Mouse (Mus musculus) MEL (cell line): ENCODE data around the gene Uri1. TPM values are rescaled to one million over a fixed set of nuclear protein-coding genes. Genes with fewer than 3 reads are reported as not detected.

Source experiments
- DNase-seq: peaks from one replicate; pipeline ENCODE4 v3.0.0; 2011; ENCODE audit warnings: low read depth, low spot score
- H3K27ac ChIP-seq: 2 replicates; pipeline ENCODE4 v1.5.1; 2012; ENCODE audit warnings: low read depth, mild to moderate bottlenecking, control low read depth, low read length, moderate library complexity; ENCODE audit not compliant: control insufficient read depth
- H3K27me3 ChIP-seq, 2 experiments: fragments of 150-350 bp in 1 of 2; sonication (generic) in 1 of 2; 2 replicates each; pipeline ENCODE4 v1.6.1; 2012; ENCODE audit warnings: low read length in 2 of 2, mild to moderate bottlenecking in 2 of 2, improper control_type of control experiment in 1 of 2, moderate library complexity in 1 of 2; ENCODE audit not compliant: insufficient read depth in 2 of 2, control insufficient read depth in 1 of 2
- H3K36me3 ChIP-seq, 2 experiments: 2 replicates each; pipeline ENCODE4 v1.6.1; 2012 to 2014; ENCODE audit warnings: low read length in 2 of 2, improper control_type of control experiment in 1 of 2, inconsistent platforms in 1 of 2, mild to moderate bottlenecking in 1 of 2; ENCODE audit not compliant: insufficient read depth in 2 of 2, control insufficient read depth in 1 of 2
- H3K4me1 ChIP-seq, 2 experiments: fragments of 150-350 bp in 1 of 2; sonication (generic) in 1 of 2; 2 replicates each; pipeline ENCODE4 v1.6.1; 2012; ENCODE audit warnings: low read length in 2 of 2, improper control_type of control experiment in 1 of 2, mild to moderate bottlenecking in 1 of 2; ENCODE audit not compliant: insufficient read depth in 2 of 2, control insufficient read depth in 1 of 2
- H3K4me3 ChIP-seq, 2 experiments: fragments of 150-350 bp in 1 of 2; sonication (generic) in 1 of 2; 2 replicates each; pipeline ENCODE4 v1.5.1; 2012; ENCODE audit warnings: low read depth in 2 of 2, low read length in 2 of 2, mild to moderate bottlenecking in 2 of 2, moderate library complexity in 2 of 2, control low read depth in 1 of 2, improper control_type of control experiment in 1 of 2; ENCODE audit not compliant: control insufficient read depth in 1 of 2, insufficient read depth in 1 of 2
- H3K79me2 ChIP-seq: 2 replicates; pipeline ENCODE4 v1.6.1; 2012; ENCODE audit warnings: mild to moderate bottlenecking, low read length, moderate library complexity; ENCODE audit not compliant: control insufficient read depth, poor library complexity, insufficient read depth
- H3K9ac ChIP-seq: 2 replicates; pipeline ENCODE4 v1.6.1; 2012; ENCODE audit warnings: low read depth, mild to moderate bottlenecking, control low read depth, low read length, moderate library complexity; ENCODE audit not compliant: control insufficient read depth, poor library complexity, severe bottlenecking
- H3K9me3 ChIP-seq: fragments of 150-350 bp; sonication (generic); replicated peaks from 2 replicates; pipeline ENCODE4 v1.6.1; 2012; ENCODE audit warnings: mild to moderate bottlenecking, low read length, improper control_type of control experiment, moderate library complexity; ENCODE audit not compliant: insufficient read depth
- BHLHE40 ChIP-seq: IDR thresholded peaks from 2 replicates; pipeline ENCODE4 v1.6.1; 2012; ENCODE audit warnings: low read depth, mild to moderate bottlenecking, inconsistent platforms, low read length, improper control_type of control experiment, borderline replicate concordance
- CTCF ChIP-seq, 3 experiments: IDR thresholded peaks in 2 of 3; conservative IDR thresholded peaks in 1 of 3; 2 replicates each; pipeline ENCODE4 v1.5.1; 2011 to 2012; ENCODE audit warnings: low read length in 3 of 3, low read depth in 2 of 3, mild to moderate bottlenecking in 2 of 3, improper control_type of control experiment in 1 of 3, inconsistent platforms in 1 of 3, mixed read lengths in 1 of 3, moderate library complexity in 1 of 3; ENCODE audit not compliant: control insufficient read depth in 1 of 3, insufficient read depth in 1 of 3, poor library complexity in 1 of 3, severe bottlenecking in 1 of 3
- EP300 ChIP-seq, 2 experiments: IDR thresholded peaks; 2 replicates each; pipeline ENCODE4 v1.6.1; 2011; ENCODE audit warnings: improper control_type of control experiment in 2 of 2, low read length in 2 of 2, low read depth in 1 of 2, mild to moderate bottlenecking in 1 of 2
- ETS1 ChIP-seq: IDR thresholded peaks from 2 replicates; pipeline ENCODE4 v1.6.1; 2012; ENCODE audit warnings: low read depth, mild to moderate bottlenecking, inconsistent platforms, low read length, improper control_type of control experiment, moderate library complexity
- GATA1 ChIP-seq: IDR thresholded peaks from 2 replicates; pipeline ENCODE4 v1.6.1; 2011; ENCODE audit warnings: low read depth, low read length, improper control_type of control experiment
- KAT2A ChIP-seq: conservative IDR thresholded peaks from 2 replicates; pipeline ENCODE4 v1.6.1; 2012; ENCODE audit warnings: low read depth, low read length, improper control_type of control experiment, inconsistent platforms
- MAZ ChIP-seq: IDR thresholded peaks from 2 replicates; pipeline ENCODE4 v1.6.1; 2012; ENCODE audit warnings: low read depth, mild to moderate bottlenecking, inconsistent platforms, low read length, improper control_type of control experiment
- NELFE ChIP-seq: IDR thresholded peaks from 2 replicates; pipeline ENCODE4 v1.6.1; 2011; ENCODE audit warnings: low read depth, low read length, improper control_type of control experiment
- POLR2AphosphoS2 ChIP-seq: IDR thresholded peaks from 2 replicates; pipeline ENCODE4 v1.6.1; 2011; ENCODE audit warnings: low read length, improper control_type of control experiment
- RCOR1 ChIP-seq: IDR thresholded peaks from 2 replicates; pipeline ENCODE4 v1.6.1; 2012; ENCODE audit warnings: low read depth, mild to moderate bottlenecking, inconsistent platforms, low read length, improper control_type of control experiment
- SIN3A ChIP-seq: IDR thresholded peaks from 2 replicates; pipeline ENCODE4 v1.6.1; 2012; ENCODE audit warnings: low read length, improper control_type of control experiment, inconsistent platforms
- TAL1 ChIP-seq: IDR thresholded peaks from 2 replicates; pipeline ENCODE4 v1.6.1; 2012; ENCODE audit warnings: mild to moderate bottlenecking, inconsistent platforms, low read length, moderate library complexity, mixed read lengths
- TCF12 ChIP-seq: IDR thresholded peaks from 2 replicates; pipeline ENCODE4 v1.6.1; 2014; ENCODE audit warnings: low read depth, mild to moderate bottlenecking, inconsistent platforms, low read length, improper control_type of control experiment, moderate library complexity
- USF2 ChIP-seq, 2 experiments: IDR thresholded peaks; 2 replicates each; pipeline ENCODE4 v1.6.1; 2011 to 2012; ENCODE audit warnings: improper control_type of control experiment in 2 of 2, low read length in 2 of 2, borderline replicate concordance in 1 of 2, inconsistent platforms in 1 of 2, low read depth in 1 of 2, mild to moderate bottlenecking in 1 of 2; ENCODE audit not compliant: insufficient read depth in 1 of 2
- ZC3H11A ChIP-seq: IDR thresholded peaks from 2 replicates; pipeline ENCODE4 v1.6.1; 2012; ENCODE audit warnings: low read depth, mild to moderate bottlenecking, inconsistent platforms, low read length, improper control_type of control experiment
- polyA plus RNA-seq, 2 experiments: library from polyadenylated mRNA; stranded (reverse) in 1 of 2; unstranded in 1 of 2; fragments of >175 nt in 1 of 2; fragments of >200 nt in 1 of 2; gene quantifications; 2 replicates each; pipeline versions ENCODE4 v1.2.1 to v1.2.4; 2012; ENCODE audit warnings: low replicate concordance in 2 of 2, low read depth in 1 of 2; ENCODE audit not compliant: insufficient read length in 2 of 2, insufficient read depth in 1 of 2, missing spikeins in 1 of 2
- total RNA-seq: library from RNA; depleted of rRNA; stranded (reverse); fragments of 300-350 nt; gene quantifications from 2 replicates; pipeline ENCODE4 v1.2.3, GENCODE M21; 2012

Uri1 gene
- total and polyA plus RNA-seq, 3 experiments = 29.2 to 36.0 TPM; not detected in 1

DNA sequence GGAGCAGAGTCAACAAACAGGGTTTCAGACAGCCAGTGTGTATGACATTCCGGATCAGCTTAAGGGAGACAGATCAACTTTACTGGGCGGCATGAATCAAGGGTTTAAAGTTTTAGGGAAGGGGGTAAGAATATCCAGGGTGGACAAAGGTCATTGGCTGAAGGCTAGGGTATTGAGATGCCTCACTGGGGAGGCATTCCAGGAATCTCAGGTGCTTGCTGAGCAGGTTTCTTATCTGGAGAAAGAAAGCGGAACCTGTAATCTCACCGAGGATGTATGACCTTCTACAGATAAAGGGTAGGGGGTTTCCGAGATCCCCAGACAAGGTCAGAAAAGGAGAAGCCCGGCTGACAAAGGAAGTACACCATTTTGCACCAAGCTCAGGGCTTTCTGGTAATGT is 7.3 kb upstream of the Uri1 start:
- Histone ChIP-seq H3K9me3 (no peaks in the 10 kb centered on the region), H3K4me1 (peaks cover 12 to 24% of the 10 kb centered on the region in 2 experiments), H3K27ac (peak overlapping the region; percentile 58), H3K9ac (no peak overlapping the region), H3K4me3 (peak overlapping the region in 1 of 2 experiments; percentile 15; a peak in 1 of 4 replicates), H3K36me3 (peaks cover 0 to 19% of the 10 kb centered on the region in 2 experiments; a peak in 2 of 4 replicates), H3K79me2 (no peaks in the 10 kb centered on the region), H3K27me3 (no peaks in the 10 kb centered on the region)
- TF ChIP-seq KAT2A (no peak), POLR2AphosphoS2 (no peak), ZC3H11A (no peak), EP300 (IDR thresholded peaks at IDR 0.05; ENCODE audit: low read depth in 1 of 2, low read length in 2 of 2) (peak; percentile 70 to 78), TCF12 (peak; percentile 79), ETS1 (peak; percentile 51; the same call in 1 of the 2 replicates), NELFE (no peak), GATA1 (peak; percentile 84), RCOR1 (peak; percentile 76), BHLHE40 (no peak), MAZ (no peak)
- peak; percentile 39 for DNase-seq

DNA sequence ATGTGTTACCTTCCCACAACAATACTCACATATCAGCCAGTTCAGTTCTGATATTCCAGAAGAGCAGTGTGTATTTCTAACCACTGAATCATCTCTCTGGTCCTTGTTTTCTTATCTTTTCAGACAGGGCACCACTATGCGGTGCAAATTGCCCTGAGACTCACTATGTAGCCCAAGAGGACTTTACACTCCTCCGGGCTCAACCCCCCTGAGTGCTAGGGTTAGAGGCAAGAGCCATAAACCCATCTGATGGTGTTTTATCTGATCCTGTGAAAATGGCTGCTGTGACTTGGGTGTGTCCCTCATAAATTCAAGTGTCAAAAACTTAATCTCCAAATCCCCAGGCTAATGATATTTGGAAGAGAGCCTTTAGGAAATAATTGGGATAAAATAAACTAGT is 6.6 kb upstream of the Uri1 start:
- H3K27ac ChIP-seq = peak overlapping the region; percentile 58
- peak; percentile 61 for DNase-seq
- peaks cover 12 to 24% of the 10 kb centered on the region in 2 experiments for H3K4me1 ChIP-seq
- peaks cover 0 to 19% of the 10 kb centered on the region in 2 experiments; a peak in 2 of 4 replicates for H3K36me3 ChIP-seq
- H3K27me3 ChIP-seq = no peaks in the 10 kb centered on the region
- no peak overlapping the region for H3K9ac ChIP-seq
- TF ChIP-seq ETS1 (peak; percentile 24; the same call in 1 of the 2 replicates), GATA1 (peak; percentile 65), TAL1 (peak; percentile 28), TCF12 (peak; percentile 20; the same call in 1 of the 2 replicates), CTCF (IDR thresholded peaks at IDR 0.05 in 2 of 3, conservative IDR thresholded peaks at IDR 0.05 in 1 of 3; ENCODE audit: control insufficient read depth in 1 of 3, insufficient read depth in 1 of 3, low read depth in 2 of 3, low read length in 3 of 3, poor library complexity in 1 of 3, severe bottlenecking in 1 of 3) (no peak), MAZ (no peak), EP300 (IDR thresholded peaks at IDR 0.05; ENCODE audit: low read depth in 1 of 2, low read length in 2 of 2) (peak in 1 of 2 experiments; percentile 11; a peak in 2 of 4 replicates), SIN3A (peak; percentile 11; the same call in 1 of the 2 replicates), USF2 (IDR thresholded peaks at IDR 0.05; ENCODE audit: borderline replicate concordance in 1 of 2, insufficient read depth in 1 of 2, low read depth in 1 of 2, low read length in 2 of 2) (no peak)
- no peaks in the 10 kb centered on the region for H3K79me2 ChIP-seq
- no peaks in the 10 kb centered on the region for H3K9me3 ChIP-seq
- H3K4me3 ChIP-seq = no peak overlapping the region
